Mouse (Mus musculus): Measurements from ENCODE around the gene Spast. TPM values are rescaled to one million over a fixed set of nuclear protein-coding genes. Genes with fewer than 3 reads are reported as not detected.

Gene Spast
- polyA plus RNA-seq, 2 experiments, result 4.1 to 5.4 TPM

GRCm38 (mm10) chr17:74437762-74438161 is 99.0 kb downstream of the Spast start:
- Histone ChIP-seq H3K4me2 (ENCODE audit: low read depth) (no peak overlapping the region), H3K9me3 (ENCODE audit: control insufficient read depth, low read length) (no peaks in the 10 kb centered on the region), H3K4me1 (replicated peaks; ENCODE audit: control insufficient read depth in 2 of 2, insufficient read depth in 2 of 2, low read length in 1 of 2) (no peaks in the 10 kb centered on the region), H3K36me3 (replicated peaks; ENCODE audit: control insufficient read depth, insufficient read depth, low read depth) (no peaks in the 10 kb centered on the region), H3K4me3 (ENCODE audit: insufficient read depth in 1 of 2, low read depth in 2 of 2, low read length in 2 of 2) (no peak overlapping the region), H3K27me3 (ENCODE audit: control insufficient read depth, insufficient read depth, low read length) (no peaks in the 10 kb centered on the region), H3K27ac (no peak overlapping the region), H3K9ac (replicated peaks) (no peak overlapping the region)
- ATAC-seq (ENCODE audit: insufficient read depth) (no peak), DNase-seq (ENCODE audit: low read depth in 3 of 3, low spot score in 3 of 3) (no peak)
- no peak for TF ChIP-seq CTCF (IDR thresholded peaks at IDR 0.05; ENCODE audit: low read depth)
- TF ChIP-seq EP300 (IDR thresholded peaks at IDR 0.05; ENCODE audit: low read depth), result no peak
- WGBS (ENCODE audit: insufficient replicate concordance), result 78% methylated on average over 9 of the region's 9 CpGs

GRCm38 (mm10) chr17:74440486-74440885 is 101.7 kb downstream of the Spast start:
- WGBS (ENCODE audit: insufficient replicate concordance), result 22% methylated on average over 5 of the region's 5 CpGs
- no peak for DNase-seq (ENCODE audit: low read depth in 3 of 3, low spot score in 3 of 3)

More at GRCm38 (mm10) chr17:74440486-74440885, 101.7 kb downstream of the Spast start:
- H3K36me3 ChIP-seq (replicated peaks; ENCODE audit: control insufficient read depth, insufficient read depth, low read depth), result no peaks in the 10 kb centered on the region
- H3K27me3 ChIP-seq (ENCODE audit: control insufficient read depth, insufficient read depth, low read length), result no peaks in the 10 kb centered on the region
- H3K4me2 ChIP-seq (ENCODE audit: low read depth), result no peak overlapping the region
- ATAC-seq (ENCODE audit: insufficient read depth), result no peak
- no peak overlapping the region for H3K4me3 ChIP-seq (ENCODE audit: insufficient read depth in 1 of 2, low read depth in 2 of 2, low read length in 2 of 2)
- no peaks in the 10 kb centered on the region for H3K4me1 ChIP-seq (replicated peaks; ENCODE audit: control insufficient read depth in 2 of 2, insufficient read depth in 2 of 2, low read length in 1 of 2)
- no peak overlapping the region for H3K27ac ChIP-seq
- no peak for TF ChIP-seq EP300 (IDR thresholded peaks at IDR 0.05; ENCODE audit: low read depth)
- no peak for TF ChIP-seq CTCF (IDR thresholded peaks at IDR 0.05; ENCODE audit: low read depth)
- H3K9ac ChIP-seq (replicated peaks), result no peak overlapping the region
- no peaks in the 10 kb centered on the region for H3K9me3 ChIP-seq (ENCODE audit: control insufficient read depth, low read length)

Other genes with a start within 250 kb of the Spast start
- 24.4 and 38.8 TPM in 2 replicates for gene Memo1, start 43.5 kb upstream of the Spast start, polyA plus RNA-seq (2012; rRNA removed)
- 111 and 116 TPM in 2 replicates for gene Memo1, start 43.5 kb upstream of the Spast start, polyA plus RNA-seq (2014; fragmentation: Nextera tagmentation; extraction: Ambion mirVana)
- 71.4 and 104 TPM in 2 replicates for gene Dpy30, start 15.0 kb upstream of the Spast start, polyA plus RNA-seq (2012; rRNA removed)
- gene Dpy30, start 15.0 kb upstream of the Spast start, polyA plus RNA-seq (2014; fragmentation: Nextera tagmentation; extraction: Ambion mirVana), result 145 and 149 TPM in 2 replicates
- gene Slc30a6, start 56.6 kb downstream of the Spast start, polyA plus RNA-seq (2012; rRNA removed), result 9.1 TPM in 2 replicates
- 14.9 and 15.9 TPM in 2 replicates for gene Slc30a6, start 56.6 kb downstream of the Spast start, polyA plus RNA-seq (2014; fragmentation: Nextera tagmentation; extraction: Ambion mirVana)
- 0.19 TPM in 2 replicates for gene Nlrc4, start 120.2 kb downstream of the Spast start, polyA plus RNA-seq (2012; rRNA removed)
- 0.17 and 0.19 TPM in 2 replicates for gene Nlrc4, start 120.2 kb downstream of the Spast start, polyA plus RNA-seq (2014; fragmentation: Nextera tagmentation; extraction: Ambion mirVana)
- gene Yipf4, start 150.5 kb downstream of the Spast start, polyA plus RNA-seq (2012; rRNA removed), result 16.8 and 17.3 TPM in 2 replicates
- gene Yipf4, start 150.5 kb downstream of the Spast start, polyA plus RNA-seq (2014; fragmentation: Nextera tagmentation; extraction: Ambion mirVana), result 68.4 and 74.3 TPM in 2 replicates
- gene Birc6, start 189.3 kb downstream of the Spast start, polyA plus RNA-seq (2012; rRNA removed), result 17.1 and 21.9 TPM in 2 replicates
- 25.9 and 28.3 TPM in 2 replicates for gene Birc6, start 189.3 kb downstream of the Spast start, polyA plus RNA-seq (2014; fragmentation: Nextera tagmentation; extraction: Ambion mirVana)